Mouse (Mus musculus): ENCODE measurements at regions not wholly inside any gene's neighbourhood (a gene's known extent, or its start where the extent isn't known, plus 50 kb on each side); places are given as distances from the start of the nearest gene placed in this dataset.
A peak's percentile ranks its signal among the peaks of the same experiment; 100 is the strongest.

GRCm38 (mm10) chr15:62295233-62295927 lies 1372.6 kb upstream of the A1bg start:
- DNase-seq (ENCODE audit: low spot score in 2 of 2) = peak; percentile 29

GRCm38 (mm10) chr15:62294786-62295185 lies 1372.0 kb upstream of the A1bg start:
- no peak for DNase-seq (ENCODE audit: low spot score in 2 of 2)

GRCm38 (mm10) chr15:62292876-62293275 lies 1370.1 kb upstream of the A1bg start:
- no peak for DNase-seq (ENCODE audit: low spot score in 2 of 2)

GRCm38 (mm10) chr15:62290687-62291086 lies 1367.9 kb upstream of the A1bg start:
- no peak for DNase-seq (ENCODE audit: low spot score in 2 of 2)

- no peak for DNase-seq (ENCODE audit: low spot score in 2 of 2)
Observed at GRCm38 (mm10) chr15:62286666-62287655, 1364.1 kb upstream of the A1bg start.

- no peak for DNase-seq (ENCODE audit: low spot score in 2 of 2)
Observed at GRCm38 (mm10) chr15:62284606-62285531, 1362.1 kb upstream of the A1bg start.

GRCm38 (mm10) chr15:62283661-62284429 lies 1361.0 kb upstream of the A1bg start:
- no peak for DNase-seq (ENCODE audit: low spot score in 2 of 2)

GRCm38 (mm10) chr15:62282646-62283045 lies 1359.8 kb upstream of the A1bg start:
- no peak for DNase-seq (ENCODE audit: low spot score in 2 of 2)

- no peak for DNase-seq (ENCODE audit: low spot score in 2 of 2)
Observed at GRCm38 (mm10) chr15:62282116-62282515, 1359.3 kb upstream of the A1bg start.

- no peak for DNase-seq (ENCODE audit: low spot score in 2 of 2)
Observed at GRCm38 (mm10) chr15:62279526-62279925, 1356.7 kb upstream of the A1bg start.

- no peak for DNase-seq (ENCODE audit: low spot score in 2 of 2)
Observed at GRCm38 (mm10) chr15:62274818-62275217, 1352.0 kb upstream of the A1bg start.

GRCm38 (mm10) chr15:62273855-62274488 lies 1351.2 kb upstream of the A1bg start:
- no peak for DNase-seq (ENCODE audit: low spot score in 2 of 2)

- DNase-seq (ENCODE audit: low spot score in 2 of 2) = no peak
Observed at GRCm38 (mm10) chr15:62272755-62273154, 1349.9 kb upstream of the A1bg start.

GRCm38 (mm10) chr15:62271428-62271827 lies 1348.6 kb upstream of the A1bg start:
- DNase-seq (ENCODE audit: low spot score in 2 of 2) = no peak

- no peak for DNase-seq (ENCODE audit: low spot score in 2 of 2)
Observed at GRCm38 (mm10) chr15:62268189-62268588, 1345.4 kb upstream of the A1bg start.

GRCm38 (mm10) chr15:62267536-62267935 lies 1344.7 kb upstream of the A1bg start:
- DNase-seq (ENCODE audit: low spot score in 2 of 2) = no peak

GRCm38 (mm10) chr15:62266025-62266424 lies 1343.2 kb upstream of the A1bg start:
- no peak for DNase-seq (ENCODE audit: low spot score in 2 of 2)

GRCm38 (mm10) chr15:62265484-62265937 lies 1342.7 kb upstream of the A1bg start:
- DNase-seq (ENCODE audit: low spot score in 2 of 2) = no peak

GRCm38 (mm10) chr15:62264966-62265365 lies 1342.2 kb upstream of the A1bg start:
- no peak for DNase-seq (ENCODE audit: low spot score in 2 of 2)

- DNase-seq (ENCODE audit: low spot score in 2 of 2) = no peak
Observed at GRCm38 (mm10) chr15:62264183-62264582, 1341.4 kb upstream of the A1bg start.
